Mouse (Mus musculus): ENCODE results near the gene Tulp4.
A peak's percentile ranks its signal among the peaks of the same experiment; 100 is the strongest.
"Not testable (repeated sequence)": the region's sequence is repeated elsewhere in the genome, so short reads cannot be mapped to it uniquely, and the experiment has no call there.

Tulp4 gene

DNA sequence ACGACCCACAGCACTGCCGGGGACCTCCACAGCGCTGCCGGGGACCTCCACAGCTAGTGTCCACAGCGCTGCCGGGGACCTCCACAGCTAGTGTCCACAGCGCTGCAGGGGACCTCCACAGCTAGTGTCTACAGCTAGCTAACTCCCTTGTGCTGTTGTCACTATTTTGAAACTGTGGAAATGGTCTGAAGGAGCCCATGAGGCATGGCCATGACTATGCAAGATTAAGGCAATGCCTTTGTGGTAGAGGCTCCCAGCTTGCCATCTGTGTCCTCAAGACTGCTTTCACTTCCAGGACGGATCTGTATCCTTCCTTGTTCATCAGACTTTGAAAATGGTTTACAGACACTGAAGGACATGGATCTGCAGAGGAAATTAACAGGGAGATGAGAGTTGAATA is 80.9 kb downstream of the Tulp4 start:
- DNase-seq (ENCODE audit: low read depth, low spot score), result no peak

DNA sequence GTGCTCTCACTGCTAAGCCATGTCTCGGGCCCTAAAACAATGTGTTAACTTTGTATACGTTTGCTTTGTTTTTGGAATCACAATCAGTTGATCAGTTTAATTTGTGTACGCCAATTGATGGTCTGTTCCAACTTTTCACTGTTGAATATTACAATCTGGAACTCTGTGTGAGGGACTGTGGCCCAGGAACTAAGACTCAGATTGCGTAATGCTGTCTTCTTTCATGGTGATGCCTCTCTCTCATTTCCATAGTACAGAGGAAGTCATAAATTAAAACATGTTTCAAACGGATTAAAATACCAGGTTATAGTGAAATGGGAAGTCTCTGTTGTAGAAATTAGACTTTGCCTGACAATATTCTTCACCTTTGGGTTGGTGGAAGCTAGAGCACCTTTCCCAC is 83.0 kb downstream of the Tulp4 start:
- DNase-seq (ENCODE audit: low read depth, low spot score), result no peak

DNA sequence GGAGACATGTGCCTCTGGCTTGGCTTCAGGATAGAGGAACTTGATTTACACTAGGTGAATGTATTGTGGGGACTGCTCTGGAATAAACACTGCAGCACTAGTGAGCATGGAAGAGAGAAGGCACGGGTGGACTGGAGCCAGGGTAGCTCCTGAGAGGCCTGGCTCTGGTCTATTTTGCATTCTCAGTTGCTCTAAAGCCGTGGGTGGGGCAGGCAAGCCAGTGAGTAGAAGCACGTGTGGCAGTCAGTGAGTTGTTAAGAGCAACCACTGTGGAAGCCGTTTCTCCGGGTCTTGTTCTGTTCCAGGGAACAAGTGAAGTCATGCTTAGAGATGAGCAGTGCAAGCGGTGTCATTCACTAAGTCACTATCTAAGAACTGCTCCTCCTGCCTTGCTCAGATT is 86.0 kb downstream of the Tulp4 start:
- DNase-seq (ENCODE audit: low read depth, low spot score), result no peak

DNA sequence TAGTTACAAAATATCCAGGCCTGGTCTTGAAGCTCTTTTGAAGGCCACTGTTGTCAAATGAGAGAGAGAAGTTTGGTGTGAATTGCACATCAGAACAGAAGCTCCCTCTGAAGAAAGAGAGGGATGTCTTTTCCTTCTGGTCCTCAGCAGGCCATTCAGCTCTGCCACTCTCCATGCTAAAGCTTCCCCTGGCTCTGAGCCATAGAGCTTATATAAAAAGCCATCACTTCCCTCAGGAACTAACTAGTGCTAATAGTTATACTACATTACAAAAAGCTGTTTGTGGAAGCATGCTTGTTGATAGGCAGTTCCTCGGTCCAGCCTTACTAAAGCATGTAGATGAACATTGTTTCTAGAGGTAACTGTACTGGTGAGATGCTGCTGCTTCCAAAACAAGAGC is 89.2 kb downstream of the Tulp4 start:
- no peak for DNase-seq (ENCODE audit: low read depth, low spot score)

DNA sequence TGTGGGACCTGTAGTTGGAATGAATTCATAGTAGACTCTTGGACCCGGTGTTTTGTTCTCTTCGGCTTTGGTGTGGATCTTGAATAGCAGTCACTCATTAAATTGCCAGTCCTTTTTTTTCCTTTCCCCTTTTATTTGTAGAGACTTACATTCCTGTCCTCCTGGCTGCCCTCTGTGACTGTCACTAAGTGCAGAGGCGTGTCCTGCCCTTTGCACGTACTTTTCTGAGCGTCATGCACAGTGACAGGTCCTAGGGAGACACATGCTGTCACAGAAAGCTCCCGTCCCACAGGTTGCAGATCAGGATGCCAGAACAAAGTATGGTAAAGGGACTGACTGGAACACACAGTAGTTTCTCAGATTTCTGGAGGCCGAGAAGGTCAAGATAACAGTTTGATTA is 91.3 kb downstream of the Tulp4 start:
- DNase-seq (ENCODE audit: low read depth, low spot score), result no peak

DNA sequence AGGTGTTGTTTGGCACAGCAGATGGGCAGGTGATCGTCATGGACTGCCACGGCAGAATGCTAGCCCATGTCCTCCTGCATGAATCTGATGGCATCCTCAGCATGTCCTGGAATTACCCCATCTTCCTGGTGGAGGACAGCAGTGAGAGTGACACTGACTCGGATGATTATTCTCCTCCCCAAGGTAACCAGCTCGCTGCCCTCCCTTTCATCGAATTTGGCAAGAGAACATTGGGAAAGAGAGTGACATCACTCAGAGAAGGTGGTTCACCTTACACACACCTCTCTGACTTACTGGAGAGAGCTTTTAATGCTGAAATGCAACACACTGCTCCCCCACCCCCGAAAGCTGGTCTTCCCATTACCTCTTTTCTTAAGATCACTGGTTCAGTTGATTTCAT is 92.4 kb downstream of the Tulp4 start:
- no peak for DNase-seq (ENCODE audit: low read depth, low spot score)

DNA sequence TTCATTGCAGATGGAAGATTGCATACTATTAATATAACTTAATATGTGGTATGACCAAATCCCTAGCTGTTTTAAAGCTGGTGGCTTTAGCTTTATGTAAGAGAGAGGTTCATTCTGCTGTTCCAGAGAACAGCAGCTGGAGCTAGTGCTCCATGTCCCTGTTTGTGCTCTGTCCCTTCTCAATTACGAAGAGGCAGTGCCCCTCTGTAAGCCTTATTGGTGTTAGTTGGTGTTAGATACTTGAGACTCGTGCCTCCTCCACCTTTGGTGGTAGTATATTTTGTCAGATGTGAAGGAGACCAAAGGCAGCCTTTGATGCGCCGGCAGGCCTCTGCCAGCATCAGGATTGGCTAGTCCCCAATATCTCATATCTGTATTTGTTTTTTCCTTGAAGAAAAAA is 92.9 kb downstream of the Tulp4 start:
- DNase-seq (ENCODE audit: low read depth, low spot score), result no peak

DNA sequence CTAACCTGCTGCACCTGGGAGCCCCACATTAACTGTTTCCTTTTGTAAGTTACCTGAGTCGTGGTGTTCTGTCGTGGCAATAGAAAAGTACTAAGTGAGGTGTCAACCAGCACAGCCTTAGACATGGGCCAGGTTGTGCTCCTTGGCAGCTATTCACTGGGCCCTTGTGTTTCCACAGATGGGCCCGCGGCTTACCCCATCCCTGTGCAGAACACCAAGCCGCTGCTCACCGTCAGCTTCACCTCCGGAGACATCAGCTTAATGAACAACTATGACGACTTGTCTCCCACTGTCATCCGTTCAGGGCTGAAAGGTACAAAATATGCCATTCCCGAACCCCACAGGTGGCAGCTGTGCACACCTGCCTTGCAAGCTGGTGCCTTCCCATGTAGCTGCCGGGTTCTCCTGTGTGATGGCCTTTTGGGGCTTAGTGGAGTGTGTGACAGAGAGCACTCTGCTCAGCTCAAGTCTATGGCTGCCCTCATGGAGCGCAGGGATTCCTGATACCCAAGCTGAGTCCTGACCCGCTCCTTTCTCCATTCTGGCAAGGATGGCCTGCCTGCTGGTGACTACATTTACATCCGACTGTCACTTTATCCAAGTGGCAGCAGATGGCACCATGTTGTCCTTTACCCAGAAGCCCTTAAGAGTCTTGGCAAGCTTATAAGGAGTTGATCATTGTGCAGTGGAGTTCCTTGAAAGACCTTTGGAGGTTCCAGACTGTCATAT is 95.4 kb downstream of the Tulp4 start:
- no peak for DNase-seq (ENCODE audit: low read depth, low spot score)

DNA sequence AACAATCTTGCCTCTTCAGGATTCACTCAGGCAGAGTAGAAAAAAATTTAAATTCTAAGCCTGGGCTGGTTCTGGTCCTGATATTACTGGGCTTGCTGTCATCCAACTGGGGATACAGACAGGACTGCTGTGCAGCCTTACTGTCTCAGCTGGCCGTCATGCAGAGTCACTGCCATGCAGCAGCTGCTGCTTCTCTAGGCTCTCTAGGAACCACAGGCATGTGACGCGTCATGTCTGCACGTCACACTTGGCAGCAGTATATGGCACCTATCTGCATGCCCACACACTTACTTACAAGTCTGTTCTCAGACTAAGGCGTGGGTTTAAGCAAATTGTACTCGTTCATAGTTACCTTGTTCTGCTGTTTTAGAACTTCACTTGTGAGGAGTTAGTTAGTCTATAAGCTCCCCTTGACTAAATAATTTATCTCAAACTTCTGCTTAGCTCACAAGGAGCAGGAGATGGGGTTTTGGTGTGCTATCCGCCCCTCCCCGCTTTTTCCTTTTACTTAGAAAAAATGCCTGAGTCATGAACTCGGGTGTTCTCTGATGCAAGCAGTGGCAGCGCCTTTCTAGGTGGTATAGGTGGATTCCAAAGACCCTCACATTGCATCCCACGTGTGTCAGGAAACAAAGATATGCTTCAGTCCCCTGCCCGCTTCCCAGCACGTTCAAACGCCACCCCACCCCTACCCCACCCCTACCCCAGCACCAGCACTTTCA is 96.3 kb downstream of the Tulp4 start:
- DNase-seq (ENCODE audit: low read depth, low spot score), result no peak

DNA sequence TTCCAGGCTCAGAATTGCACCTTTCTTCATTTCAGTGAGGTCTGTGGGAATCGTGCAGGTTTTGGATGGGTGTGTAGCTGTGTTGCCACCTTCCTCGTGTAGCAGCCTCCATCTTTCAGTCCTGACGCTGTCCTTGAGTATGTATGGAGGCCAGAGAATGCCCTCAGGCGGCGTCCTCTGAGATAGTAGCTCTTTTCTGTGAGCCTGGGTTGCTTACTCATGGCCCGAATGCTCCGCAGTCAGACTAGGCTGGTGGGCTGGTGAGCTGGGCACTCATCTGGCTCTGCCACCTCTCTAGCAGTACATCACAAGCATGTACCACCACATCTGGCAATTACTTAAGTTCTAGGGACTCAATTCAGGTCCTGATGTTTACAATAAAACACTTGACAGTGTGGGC is 96.9 kb downstream of the Tulp4 start:
- DNase-seq (ENCODE audit: low read depth, low spot score), result no peak

DNA sequence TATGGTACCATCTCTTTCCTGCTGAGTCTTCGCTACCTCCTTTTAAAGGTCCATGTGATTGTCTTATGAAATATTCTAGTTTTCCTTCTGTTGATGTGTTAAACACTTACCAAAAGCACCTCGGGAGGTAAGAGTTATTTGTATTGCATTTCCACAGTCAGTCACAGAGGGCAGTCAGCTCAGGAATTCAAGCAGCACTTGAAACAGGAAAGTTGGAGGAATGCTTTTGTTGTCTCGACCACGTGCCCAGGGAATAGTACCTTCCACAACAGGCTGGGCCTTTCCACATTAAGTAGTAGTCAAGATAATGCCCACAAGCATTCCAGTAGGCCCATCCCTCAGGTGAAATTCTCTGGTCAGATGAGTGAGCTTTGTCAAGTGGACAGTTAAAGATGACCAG is 97.6 kb downstream of the Tulp4 start:
- no peak for DNase-seq (ENCODE audit: low read depth, low spot score)

DNA sequence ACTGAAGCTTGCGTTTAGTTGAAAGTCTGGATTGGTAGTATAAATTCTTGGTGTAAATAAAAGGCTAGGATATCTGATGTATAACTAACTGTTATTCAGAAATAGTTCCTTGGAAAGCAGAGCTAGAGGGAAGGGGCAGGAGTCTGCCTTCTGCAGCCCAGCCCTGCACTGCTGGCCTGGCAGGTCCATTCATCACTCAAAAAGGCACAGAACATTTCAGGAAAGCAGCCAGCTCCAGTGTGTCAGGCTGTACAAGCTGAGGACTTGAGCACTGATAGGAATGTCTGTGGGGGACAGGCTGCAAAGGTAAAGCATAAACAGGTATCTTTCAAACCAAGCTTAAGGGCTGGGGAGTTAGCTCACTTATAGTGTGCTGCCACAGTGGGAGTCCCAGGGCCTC is 105.5 kb downstream of the Tulp4 start:
- no peak for DNase-seq (ENCODE audit: low read depth, low spot score)

DNA sequence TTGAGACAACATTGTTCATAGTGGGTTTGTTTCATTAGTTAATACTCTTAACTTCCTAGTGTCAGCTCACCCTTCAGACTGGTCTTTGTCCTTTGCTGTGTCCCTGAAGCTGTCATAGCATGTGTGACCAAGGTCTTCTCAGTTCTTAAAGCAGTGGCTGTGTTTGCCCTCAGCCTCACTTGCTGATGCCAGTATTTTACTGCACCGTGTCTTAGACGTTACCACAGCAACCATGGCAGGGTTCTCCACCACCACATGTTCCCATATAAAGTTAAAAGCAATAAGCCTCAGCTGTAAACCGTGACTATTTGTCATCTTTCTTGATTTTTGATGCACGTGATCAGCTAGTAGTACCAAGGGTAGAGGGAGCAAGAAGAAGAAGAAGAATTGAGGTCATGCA is 109.4 kb downstream of the Tulp4 start:
- DNase-seq (ENCODE audit: low read depth, low spot score), result no peak

DNA sequence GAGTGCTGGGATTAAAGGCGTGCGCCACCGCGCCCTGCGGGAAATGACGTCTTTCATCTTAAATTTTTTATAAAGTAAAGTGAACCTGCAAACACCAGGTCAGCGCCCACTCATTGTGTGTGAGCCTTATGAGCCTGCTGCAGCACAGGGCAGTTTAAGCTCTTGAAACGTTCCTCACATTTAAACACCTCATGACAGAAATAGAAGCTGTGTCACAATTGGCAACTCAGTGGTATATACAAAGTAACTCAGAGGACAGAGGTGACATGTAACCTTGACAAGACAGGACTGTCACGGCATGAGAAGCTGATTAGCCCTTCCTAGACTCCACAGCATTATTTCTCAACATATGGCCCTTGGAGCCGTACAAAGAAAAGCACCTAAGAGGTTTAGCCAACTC is 110.3 kb downstream of the Tulp4 start:
- DNase-seq (ENCODE audit: low read depth, low spot score), result peak; percentile 9

DNA sequence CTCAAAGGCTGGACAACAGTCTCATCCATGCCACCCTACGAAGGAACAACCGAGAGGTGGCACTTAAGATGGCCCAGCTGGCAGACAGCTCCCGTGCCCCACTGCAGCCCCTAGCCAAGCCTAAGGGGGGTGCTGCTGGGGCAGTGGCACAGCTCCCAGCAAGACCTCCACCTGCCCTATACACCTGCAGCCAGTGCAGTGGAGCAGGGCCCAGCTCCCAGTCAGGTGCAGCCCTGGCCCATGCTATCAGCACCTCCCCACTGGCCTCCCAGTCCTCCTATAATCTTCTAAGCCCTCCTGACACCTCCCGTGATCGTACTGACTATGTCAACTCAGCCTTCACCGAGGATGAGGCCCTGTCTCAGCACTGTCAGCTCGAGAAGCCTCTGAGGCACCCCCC is 126.4 kb downstream of the Tulp4 start:
- not testable (repeated sequence) for DNase-seq (ENCODE audit: low read depth, low spot score)

DNA sequence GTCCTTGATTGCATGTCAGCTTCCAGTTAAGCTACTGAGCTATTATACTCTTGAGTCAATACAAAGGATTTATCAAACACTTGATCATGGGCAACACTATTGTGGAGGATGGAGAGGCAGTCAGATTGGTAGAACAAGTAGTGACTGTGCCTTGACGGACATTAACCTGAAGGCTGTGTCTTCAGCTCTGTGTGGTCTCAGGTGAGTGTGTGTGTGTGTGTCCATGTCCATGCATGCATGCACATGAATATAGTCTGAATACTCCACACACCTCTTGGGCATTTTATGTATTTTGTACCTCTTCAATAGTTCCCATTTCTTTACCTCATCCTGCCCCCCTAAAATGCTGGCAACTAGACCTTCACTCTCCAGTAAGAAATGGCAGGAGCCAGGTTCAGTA is 145.1 kb downstream of the Tulp4 start:
- not testable (repeated sequence) for DNase-seq (ENCODE audit: low read depth, low spot score)

DNA sequence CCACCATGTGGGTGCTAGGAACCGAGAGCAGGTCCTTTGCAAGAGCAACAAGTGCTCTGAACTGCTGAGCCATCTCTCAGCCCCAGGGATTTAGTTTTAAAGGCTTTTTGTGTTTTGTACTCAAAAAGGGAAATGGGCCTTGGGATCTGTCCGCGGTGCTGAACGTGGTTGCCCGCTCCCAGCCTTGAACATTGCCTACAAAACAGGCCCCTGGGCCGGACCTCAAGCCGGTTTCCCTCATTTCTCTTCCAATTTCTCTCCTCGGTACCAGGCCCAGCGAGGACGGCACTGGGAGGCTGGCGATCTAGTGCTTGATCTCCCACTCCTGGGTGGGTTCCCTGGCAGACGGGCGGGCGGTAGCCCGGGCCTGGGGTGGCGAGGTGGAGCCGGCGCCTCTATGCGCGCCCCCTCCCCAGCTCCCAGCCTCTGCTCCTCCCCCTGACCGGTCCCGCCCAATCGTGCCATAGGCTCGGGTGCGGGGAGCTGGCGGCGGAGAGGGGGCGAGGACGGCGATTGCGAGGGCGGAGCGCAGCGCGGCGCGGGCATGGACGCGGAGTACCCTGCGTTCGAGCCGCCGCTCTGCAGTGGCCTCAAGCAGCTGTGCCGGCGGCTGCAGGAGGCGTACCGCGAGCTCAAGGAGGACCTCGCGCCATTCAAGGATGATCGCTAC is 150.3 kb downstream of the Tulp4 start, which contains the start of gene Tmem181a:
TSS of gene Tmem181a (plus strand) at position 461 of the 670 bp plus-strand sequence.
- DNase-seq (ENCODE audit: low read depth, low spot score), result not testable (repeated sequence)

DNA sequence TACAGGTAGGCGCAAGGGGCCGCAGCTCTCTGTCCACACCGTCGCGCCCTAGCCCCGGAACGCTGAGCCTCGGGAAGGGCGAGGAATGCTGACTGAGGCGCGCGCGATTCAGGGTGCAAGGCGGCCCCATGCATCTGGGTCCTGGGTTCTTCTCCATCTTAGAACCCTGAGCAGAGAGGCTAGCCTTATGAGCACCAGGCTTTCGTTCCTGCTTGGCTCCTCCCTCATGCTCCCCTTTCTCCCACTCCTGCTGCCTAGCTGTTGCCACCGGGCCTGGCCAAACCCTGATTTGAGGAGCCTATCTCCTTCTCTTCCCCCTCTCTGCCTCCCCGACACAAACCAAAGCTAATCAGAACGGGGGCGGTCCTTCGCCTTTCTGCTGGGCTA is 150.8 kb downstream of the Tulp4 start:
- DNase-seq (ENCODE audit: low read depth, low spot score), result not testable (repeated sequence)

DNA sequence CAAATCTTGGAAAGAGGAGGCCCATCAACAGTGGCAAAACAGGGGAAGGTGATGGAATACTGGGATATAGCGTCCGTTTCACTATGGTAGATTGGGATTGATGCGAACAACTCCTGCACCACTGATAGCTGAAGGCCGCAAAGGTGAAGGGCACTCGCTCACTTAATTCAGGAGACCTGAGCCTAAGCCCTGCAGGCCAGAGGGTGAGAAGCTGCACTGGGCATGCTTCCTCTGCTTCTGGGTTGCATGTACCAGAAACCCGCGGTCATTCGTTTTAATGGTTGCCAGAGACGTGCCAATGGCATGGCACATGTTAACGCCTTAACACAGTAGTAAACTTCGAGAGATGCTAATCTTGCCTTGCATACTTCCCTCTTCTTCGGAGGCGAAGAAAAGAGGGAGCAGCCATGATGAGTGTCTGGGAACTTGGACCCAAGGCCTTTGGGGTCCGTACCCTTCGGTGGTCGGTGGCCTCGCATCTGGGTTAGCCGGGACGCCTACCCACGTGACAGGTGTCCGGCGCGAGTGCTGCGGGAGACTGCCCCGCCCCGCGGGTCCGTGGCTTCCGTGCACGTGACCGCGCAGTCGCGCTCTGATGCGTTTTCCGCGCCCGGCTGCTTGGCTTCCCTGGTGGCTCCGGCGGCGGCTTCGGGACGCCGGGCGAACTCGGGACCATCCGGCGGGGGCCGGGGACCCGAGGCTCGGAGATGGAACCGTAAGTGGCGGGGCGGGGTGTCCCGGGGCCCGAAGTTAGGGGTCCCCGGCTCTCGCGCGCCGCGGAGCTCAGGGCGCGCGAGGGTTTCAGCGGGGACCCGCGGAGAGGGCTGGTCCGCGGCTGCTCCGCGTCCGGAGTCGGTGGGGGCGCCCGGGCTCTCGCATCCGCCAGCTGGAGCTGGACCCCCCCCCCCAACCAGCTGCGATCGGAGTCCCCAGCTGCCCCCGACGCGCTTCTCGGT is 163.9 kb downstream of the Tulp4 start:
- not testable (repeated sequence) for DNase-seq (ENCODE audit: low read depth, low spot score)

DNA sequence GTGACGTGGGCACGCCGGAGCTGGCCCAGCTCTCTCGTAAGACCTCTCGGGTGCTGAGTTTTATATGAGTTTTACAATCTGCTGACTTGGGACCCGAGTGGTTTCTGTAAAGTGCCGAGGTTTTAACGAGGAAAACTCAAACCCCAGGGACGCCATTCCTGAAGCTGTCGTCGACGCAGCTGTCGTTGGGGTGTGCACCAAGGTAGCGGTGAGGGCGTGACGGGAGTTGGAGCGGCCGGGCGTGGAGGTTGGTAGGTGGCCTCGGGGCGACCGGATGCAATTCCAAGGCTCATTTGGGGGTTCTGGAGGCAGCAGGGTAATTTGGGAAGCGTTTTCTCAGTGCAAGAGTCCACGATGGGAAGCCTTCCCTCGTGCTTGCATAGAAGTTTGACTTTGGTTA is 164.6 kb downstream of the Tulp4 start:
- DNase-seq (ENCODE audit: low read depth, low spot score), result not testable (repeated sequence)

DNA sequence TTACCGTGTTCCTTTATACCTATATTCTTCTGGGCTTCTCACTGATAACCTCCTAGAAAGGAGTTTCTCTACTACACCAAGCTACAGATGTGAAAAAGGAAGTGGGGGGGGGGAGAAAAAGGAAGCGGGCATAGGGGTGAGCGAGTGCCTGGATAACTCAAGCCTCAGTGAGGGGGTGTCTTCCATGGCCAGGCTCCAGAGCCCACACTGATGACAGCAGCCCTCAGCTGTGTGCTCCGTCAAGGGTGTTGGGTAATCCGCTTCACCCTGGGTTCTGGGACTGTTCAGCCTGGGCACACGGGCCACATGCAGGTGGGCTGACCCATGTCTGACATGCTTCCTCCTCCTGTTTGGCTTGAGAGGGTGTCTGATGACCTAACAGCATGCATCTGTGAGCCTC is 165.7 kb downstream of the Tulp4 start:
- not testable (repeated sequence) for DNase-seq (ENCODE audit: low read depth, low spot score)

DNA sequence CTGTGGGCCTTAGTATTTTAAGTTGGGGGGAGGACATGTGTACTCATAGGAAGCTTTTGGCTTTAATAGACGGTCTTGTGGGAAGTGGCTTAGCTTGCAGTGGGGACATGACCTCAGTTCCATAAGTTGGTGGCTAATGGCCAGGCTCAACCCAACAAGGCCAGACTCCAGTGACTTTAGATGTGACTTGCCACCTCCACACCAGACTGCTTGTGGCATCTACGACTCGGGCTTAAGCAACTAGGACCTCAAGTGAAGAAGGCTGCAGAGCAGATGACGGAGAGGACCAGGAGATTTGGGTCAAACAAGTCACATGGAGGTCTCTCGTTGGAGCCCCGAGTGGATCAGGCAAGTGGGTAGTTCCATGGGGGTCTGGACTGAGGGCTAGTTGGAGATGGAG is 168.5 kb downstream of the Tulp4 start:
- DNase-seq (ENCODE audit: low read depth, low spot score), result not testable (repeated sequence)

Measured in skeletal muscle tissue, adult 2 months (tissue).